Mouse (Mus musculus): ENCODE data around the gene Mark1. TPM values are rescaled to one million over a fixed set of nuclear protein-coding genes. Genes with fewer than 3 reads are reported as not detected.

The Mark1 gene
- total and polyA plus RNA-seq, 3 experiments: 0.16 TPM; not detected in 2

DNA sequence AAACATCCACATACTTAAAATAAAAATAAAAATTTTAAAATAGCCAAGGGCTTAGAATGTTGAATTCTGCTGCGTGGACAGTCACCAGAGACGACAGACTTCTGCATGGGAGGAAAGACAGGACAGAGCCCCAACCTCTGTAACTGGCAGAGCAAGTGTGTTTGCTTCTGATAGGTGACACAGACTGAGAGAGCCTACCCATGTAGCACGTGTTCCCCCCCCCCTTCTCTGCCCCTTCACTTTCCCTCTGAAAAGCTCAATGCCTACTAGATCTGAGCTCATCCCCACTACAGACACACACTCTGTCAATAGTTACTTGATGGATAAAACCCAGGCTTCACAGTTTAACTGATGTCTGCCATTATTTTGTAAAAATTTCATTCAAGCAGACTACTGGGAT, 152.4 kb downstream of the Mark1 start:
- no peaks in the 10 kb centered on the region for H3K9me3 ChIP-seq (replicated peaks)
- ATAC-seq (ENCODE audit: extremely low read depth, insufficient number of reproducible peaks, low FRiP score, poor library complexity, severe bottlenecking): no peak
- H3K4me3 ChIP-seq (ENCODE audit: low read depth, low read length): no peak overlapping the region; the same call in 1 of the 2 replicates
- TF ChIP-seq TAL1 (conservative IDR thresholded peaks at IDR 0.05; ENCODE audit: low read depth, low read length) (no peak), POLR2AphosphoS5 (IDR thresholded peaks at IDR 0.05; ENCODE audit: insufficient replicate concordance, low read depth, low read length) (no peak), GATA2 (IDR thresholded peaks at IDR 0.05; ENCODE audit: borderline replicate concordance, low read depth, low read length) (no peak), CTCF (IDR thresholded peaks at IDR 0.05; ENCODE audit: low read depth, low read length) (no peak), GATA1 (IDR thresholded peaks at IDR 0.05; ENCODE audit: borderline replicate concordance, low read length) (no peak)
- peaks cover 32% of the 10 kb centered on the region for H3K4me1 ChIP-seq (ENCODE audit: insufficient read depth, low read depth, low read length)
- no peak for DNase-seq (ENCODE audit: low spot score)
- peaks cover 18% of the 10 kb centered on the region for H3K36me3 ChIP-seq (replicated peaks)
- peaks cover 6% of the 10 kb centered on the region for H3K27me3 ChIP-seq (ENCODE audit: insufficient read depth, low read length)

Other genes starting within 250 kb of the Mark1 start
- gene Marc1, start 188.3 kb downstream of the Mark1 start, total RNA-seq (2014; fragmentation: Nextera tagmentation): not detected in 2 replicates
- not detected in 2 replicates for gene Marc1, start 188.3 kb downstream of the Mark1 start, total RNA-seq (2017)
- gene Marc1, start 188.3 kb downstream of the Mark1 start, polyA plus RNA-seq (2012): not detected in 2 replicates
- gene Marc2, start 153.1 kb downstream of the Mark1 start, total RNA-seq (2014; fragmentation: Nextera tagmentation): 41.9 and 53.5 TPM in 2 replicates
- 39.4 and 39.8 TPM in 2 replicates for gene Marc2, start 153.1 kb downstream of the Mark1 start, total RNA-seq (2017)
- 62.0 and 75.9 TPM in 2 replicates for gene Marc2, start 153.1 kb downstream of the Mark1 start, polyA plus RNA-seq (2012)
- gene C130074G19Rik, start 116.4 kb downstream of the Mark1 start, total RNA-seq (2014; fragmentation: Nextera tagmentation): not detected in 2 replicates
- gene C130074G19Rik, start 116.4 kb downstream of the Mark1 start, total RNA-seq (2017): not detected in 2 replicates
- not detected in 2 replicates for gene C130074G19Rik, start 116.4 kb downstream of the Mark1 start, polyA plus RNA-seq (2012)
- gene Rab3gap2, start 204.5 kb upstream of the Mark1 start, total RNA-seq (2014; fragmentation: Nextera tagmentation): 22.0 and 25.9 TPM in 2 replicates
- 28.1 and 30.8 TPM in 2 replicates for gene Rab3gap2, start 204.5 kb upstream of the Mark1 start, total RNA-seq (2017)
- gene Rab3gap2, start 204.5 kb upstream of the Mark1 start, polyA plus RNA-seq (2012): 6.6 and 8.5 TPM in 2 replicates

All from G1E (cell line).